Mouse (Mus musculus) bone marrow macrophage, adult 2 months (primary cell): ENCODE results near the gene Nfat5.

Experiments used
- CTCF ChIP-seq: IDR thresholded peaks from 2 replicates; pipeline ENCODE4 v1.5.1; 2012; ENCODE audit warnings: low read depth, mild to moderate bottlenecking, low read length, moderate library complexity
- POLR2A ChIP-seq: IDR thresholded peaks from 2 replicates; pipeline ENCODE4 v1.6.1; 2012; ENCODE audit warnings: mild to moderate bottlenecking, low read depth, low read length, borderline replicate concordance

DNA sequence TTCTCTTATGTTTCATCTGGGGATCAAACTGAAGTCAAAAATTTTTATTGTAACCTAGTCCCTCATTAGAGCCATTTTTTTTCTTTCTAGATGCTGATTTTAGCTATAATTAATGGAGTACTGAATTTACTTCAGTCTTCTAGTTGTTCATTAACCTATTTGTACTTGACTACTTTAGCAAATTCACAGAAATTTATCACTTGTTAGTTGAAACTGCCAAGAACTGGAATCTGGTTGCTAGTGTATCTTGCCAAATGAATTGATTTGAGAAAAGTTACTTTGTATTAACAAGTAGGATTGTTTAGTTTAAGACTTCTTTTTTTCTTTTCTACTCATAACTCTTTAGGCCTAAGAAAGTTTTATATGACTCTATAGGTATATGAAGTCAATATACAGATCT lies 18.6 kb downstream of the Nfat5 start:
- TF ChIP-seq CTCF: no peak
- TF ChIP-seq POLR2A: no peak
